Mouse (Mus musculus) urinary bladder, postnatal 10 days (tissue): ENCODE results near the gene Bzw2.

ENCODE experiments used
- DNase-seq: peaks from one replicate; pipeline ENCODE4 v3.0.0; 2022; ENCODE audit warnings: low spot score

Gene Bzw2

DNA sequence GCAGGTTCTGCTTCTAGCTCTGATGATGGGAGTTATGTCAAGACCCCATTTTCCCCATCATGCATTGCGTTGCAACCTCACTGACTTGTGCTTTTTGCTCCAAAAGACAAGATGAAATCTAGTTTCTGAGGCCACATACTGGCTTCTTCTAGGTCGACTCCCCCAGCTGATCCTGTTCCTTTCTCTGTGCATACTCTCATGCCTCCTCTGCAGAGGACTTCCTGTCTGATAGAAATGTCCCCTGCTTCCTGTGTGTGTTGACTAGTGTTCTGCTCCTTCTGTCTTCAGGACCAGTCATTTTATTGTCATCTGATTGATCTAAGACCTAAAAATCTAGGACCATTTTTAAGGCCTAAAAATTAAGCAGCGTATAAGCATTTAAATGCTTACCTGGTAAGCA is 22.5 kb downstream of the Bzw2 start:
- no peak for DNase-seq

DNA sequence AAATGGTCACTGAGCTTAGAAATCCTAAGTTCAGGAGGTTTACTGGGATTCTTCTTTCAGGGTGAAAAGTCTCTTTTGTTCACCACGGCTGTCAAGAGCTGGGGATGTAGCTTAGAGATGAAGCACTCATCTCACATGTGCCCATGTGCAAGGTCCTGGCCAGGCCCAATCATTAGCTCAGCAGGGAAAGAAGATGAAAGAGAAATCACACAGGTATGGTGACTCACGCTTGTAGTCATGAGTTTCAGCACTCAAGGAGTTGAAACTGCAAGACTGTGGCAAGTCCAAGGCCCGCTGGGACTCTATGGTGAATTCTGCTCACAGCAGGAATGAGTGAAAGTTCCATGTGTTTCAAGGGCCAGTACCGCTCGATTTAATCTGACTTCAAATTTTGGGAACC is 23.8 kb downstream of the Bzw2 start:
- DNase-seq: no peak

GRCm38 (mm10) chr12:36133547-36133946 is 24.3 kb downstream of the Bzw2 start:
- DNase-seq: no peak

- no peak for DNase-seq
These were observed 25.2 kb downstream of the Bzw2 start for GRCm38 (mm10) chr12:36132668-36133067.

DNA sequence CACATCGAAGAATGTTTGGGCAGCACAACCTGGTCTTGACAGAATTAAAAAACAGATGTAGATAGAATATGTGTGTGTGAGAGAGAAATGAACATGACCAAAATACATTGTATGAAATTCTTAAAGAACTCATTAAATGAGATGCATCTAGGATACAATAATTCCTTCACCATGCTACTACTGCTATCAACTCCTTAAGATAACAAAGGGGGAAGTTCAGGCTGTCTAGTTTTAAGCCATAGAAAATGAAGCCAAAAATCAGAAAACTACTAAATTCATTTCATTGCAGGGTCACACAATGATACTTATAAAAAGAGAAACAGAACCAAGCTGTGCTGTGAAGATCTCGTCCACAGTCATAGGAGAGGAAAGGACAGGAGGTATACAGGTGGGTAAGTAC is 25.6 kb downstream of the Bzw2 start:
- no peak for DNase-seq

DNA sequence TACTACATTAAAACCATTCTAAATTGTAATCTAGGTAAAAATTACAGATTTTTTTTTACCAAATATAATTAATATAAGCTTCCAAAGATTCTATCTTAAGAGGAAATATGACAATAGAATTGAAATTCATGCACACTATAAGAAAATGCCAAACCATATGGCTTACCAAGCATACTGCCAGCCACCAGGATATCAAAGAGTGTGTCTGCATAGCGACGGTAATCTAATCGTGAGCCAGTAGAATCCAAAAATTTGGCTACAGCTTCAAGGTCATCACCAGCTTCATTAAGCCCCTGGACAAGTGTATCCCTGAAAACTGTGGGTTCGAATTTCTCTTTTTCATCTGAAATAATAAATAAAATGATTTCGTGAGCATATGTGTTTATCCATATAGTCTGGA is 28.1 kb downstream of the Bzw2 start:
- no peak for DNase-seq

- no peak for DNase-seq
These were observed 31.8 kb downstream of the Bzw2 start for GRCm38 (mm10) chr12:36126049-36126448.

GRCm38 (mm10) chr12:36119244-36119643 is 38.6 kb downstream of the Bzw2 start:
- no peak for DNase-seq

DNA sequence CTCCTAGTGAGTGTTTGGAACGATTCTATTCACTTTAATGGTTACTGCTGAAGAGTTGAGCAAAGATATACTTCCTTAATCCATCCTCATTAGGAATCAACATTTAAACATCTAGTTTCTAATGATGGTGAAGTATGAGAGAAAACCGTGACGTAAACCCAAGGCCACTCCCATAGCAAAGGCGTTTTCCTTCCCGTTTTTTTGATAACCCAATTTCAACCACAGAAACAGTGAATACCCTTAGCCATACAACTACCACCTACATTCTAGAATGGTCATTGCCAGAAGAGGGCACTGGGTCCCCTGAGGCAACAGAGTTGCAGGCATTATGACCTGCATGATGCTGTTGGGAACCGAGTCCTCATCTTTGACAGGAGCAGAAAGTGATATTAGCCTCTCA is 40.7 kb downstream of the Bzw2 start:
- no peak for DNase-seq

DNA sequence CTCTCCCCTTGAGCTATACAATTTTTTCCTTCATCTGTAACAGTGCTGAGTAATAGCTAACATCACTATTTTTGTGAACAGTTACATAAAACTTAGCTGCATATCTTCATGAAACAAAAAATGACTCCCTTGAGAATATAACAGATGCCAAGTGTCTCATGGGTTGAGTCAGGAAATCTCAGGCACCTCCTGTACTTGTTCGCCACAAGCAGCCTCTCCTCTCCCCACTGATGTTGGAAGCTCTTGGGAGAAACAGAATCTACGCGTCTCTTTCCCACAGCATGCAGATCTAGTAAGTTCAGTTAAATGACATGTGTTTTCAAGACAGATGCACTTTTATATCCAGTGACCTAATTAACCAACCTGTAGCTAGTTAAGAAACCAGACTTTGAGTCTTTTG is 45.8 kb downstream of the Bzw2 start:
- no peak for DNase-seq

GRCm38 (mm10) chr12:36111110-36111509 is 46.8 kb downstream of the Bzw2 start:
- no peak for DNase-seq

DNA sequence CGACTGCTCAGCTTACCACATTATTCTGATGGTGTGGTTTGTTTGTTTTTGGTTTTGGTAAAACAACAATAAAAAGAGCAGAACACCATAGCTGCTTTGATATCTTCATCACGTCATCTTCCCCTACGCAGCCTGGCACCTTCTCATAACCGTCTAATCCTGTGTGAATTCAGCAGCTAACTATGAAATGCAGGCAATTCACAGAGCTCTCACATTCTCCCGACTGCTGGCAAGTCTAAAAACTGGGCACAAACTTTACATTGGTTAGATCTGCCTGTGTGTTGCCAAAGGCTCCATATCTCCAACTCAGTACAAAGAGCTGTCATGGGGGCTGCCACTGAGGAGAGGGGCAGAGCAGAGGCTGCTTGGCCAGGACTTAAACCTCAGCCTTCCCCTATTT is 47.4 kb downstream of the Bzw2 start:
- DNase-seq: no peak

GRCm38 (mm10) chr12:36108442-36108841 is 49.4 kb downstream of the Bzw2 start:
- DNase-seq: no peak

GRCm38 (mm10) chr12:36103592-36103910 is 54.3 kb downstream of the Bzw2 start:
- no peak for DNase-seq

DNA sequence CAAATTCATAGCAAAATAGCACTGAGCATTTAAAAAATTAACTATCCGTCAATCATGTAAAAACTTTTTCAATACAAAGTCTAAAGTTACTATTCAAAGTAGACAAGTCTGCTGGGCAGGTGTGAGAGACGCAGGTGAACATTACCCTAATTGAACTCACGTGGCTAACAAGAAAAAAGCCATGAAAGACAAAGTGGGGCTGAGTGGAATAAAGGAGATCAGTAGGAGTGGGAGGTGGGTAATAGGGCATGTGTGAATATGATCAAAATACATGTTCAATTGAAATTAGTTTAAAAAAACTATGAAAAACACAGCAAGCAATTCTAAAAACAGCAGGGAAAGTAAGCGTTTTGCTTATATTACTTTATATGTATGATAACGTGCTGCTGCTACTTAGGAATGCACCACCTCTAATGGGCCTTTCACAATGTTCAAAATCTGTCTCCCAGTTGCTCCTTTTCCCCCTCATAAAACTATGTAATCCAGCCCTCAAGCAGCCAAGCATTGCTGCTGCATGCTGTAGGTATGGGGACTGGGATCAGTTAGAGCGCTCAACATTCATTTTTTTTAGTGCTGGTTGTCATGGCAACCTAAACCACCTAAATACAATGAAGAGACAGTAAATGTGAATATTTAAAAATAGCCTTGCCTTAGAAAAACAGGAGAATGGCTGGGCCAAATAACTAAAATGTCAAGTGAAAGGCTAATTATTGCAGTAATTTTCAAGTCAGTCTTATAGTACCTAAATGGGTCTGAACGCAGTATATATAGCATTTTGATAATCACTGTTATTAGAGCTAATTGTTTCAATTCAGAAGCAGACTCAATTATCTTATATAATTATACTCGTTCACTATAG is 54.9 kb downstream of the Bzw2 start:
- DNase-seq: no peak

DNA sequence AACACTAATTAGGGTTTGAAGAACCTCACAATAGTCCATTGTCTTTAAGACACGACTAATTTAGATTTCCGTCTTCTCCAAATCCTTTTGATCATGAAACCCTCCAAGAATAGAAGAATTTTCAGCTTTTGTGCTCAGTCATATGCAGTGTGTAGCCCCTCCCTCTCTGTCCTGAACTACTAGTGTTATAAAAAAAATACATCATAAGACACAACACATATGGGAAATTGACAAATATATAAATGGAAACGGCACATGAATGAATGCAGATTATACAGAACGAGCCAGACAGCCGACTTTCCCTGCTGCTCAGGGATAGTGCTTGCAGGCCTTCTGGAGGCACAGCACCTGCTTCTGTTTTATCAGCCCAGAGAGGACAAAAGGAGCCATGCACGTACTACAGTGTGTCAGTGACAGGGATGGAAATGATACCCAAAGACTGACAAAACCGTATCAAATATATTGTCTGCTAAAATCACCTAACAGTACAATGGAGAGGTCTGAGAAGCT is 62.5 kb downstream of the Bzw2 start:
- no peak for DNase-seq

DNA sequence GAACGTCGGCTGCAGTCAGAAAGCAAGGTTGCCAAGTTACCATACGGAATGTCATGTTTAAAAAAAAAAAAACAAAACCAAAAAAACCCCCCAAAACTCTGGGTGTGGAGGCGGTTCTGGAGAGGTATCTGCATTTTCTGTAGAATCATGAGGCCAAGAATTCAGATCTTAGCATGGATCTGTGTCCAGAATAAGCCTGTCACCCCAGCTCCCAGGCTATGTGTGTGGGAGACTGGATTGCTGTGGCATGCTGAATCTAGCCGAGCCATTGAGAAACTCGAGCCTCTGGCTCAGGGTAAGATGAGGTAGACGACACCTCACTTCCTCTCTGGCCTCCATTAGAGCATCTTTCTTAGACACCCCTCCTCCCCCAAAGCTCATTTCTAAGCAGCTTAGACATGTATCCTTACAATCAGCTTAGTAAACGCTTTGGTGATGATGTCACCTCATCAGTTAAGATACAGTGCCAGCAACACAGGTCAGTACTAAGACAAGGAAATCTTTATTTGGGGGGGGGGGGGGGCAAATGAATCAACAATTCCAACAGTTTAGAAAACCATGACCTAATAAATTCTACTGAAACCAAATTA is 64.7 kb downstream of the Bzw2 start:
- no peak for DNase-seq

DNA sequence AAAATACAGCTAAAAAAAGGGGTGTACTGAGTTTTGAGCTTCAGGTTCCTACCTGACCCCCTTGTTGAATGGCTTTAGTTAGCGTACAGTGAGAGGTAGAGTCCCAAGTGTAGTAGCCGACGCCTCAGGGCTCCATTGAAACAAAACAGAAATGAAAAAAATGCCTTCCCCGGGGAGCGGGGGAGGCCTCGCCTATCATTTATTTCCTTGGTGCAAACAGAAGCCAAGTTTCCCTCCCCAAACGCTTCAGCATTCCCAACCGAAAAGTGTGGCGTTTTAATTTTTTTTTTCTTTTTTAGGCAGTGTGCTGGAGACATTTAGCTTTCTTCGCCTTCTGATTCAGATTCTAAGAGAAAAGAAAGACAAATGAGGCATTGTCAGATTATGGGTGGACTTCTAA is 65.9 kb downstream of the Bzw2 start:
- no peak for DNase-seq

DNA sequence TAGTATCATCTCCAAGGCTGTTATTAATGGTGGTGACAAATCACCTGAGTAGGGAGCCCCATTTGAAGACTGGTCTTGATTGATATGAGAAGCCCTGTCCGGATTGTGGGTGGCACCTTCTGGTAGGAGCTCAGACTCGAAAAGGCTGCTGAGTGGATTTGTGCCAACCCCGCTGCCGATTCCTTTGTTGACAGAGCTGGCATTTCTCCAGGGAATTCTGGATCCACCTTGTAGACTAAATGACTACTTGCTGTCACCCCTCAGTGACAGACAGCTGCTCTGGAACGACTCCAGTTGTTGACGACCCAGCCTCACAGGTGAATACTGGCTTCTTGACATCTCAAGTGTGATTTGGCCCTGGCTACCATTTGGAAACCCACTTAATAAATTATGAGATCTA is 68.7 kb downstream of the Bzw2 start:
- no peak for DNase-seq

GRCm38 (mm10) chr12:36088804-36089203 is 69.1 kb downstream of the Bzw2 start:
- DNase-seq: no peak

- DNase-seq: no peak
These were observed 72.5 kb downstream of the Bzw2 start for GRCm38 (mm10) chr12:36085380-36085779.

- no peak for DNase-seq
These were observed 79.6 kb downstream of the Bzw2 start for GRCm38 (mm10) chr12:36078101-36078899.

DNA sequence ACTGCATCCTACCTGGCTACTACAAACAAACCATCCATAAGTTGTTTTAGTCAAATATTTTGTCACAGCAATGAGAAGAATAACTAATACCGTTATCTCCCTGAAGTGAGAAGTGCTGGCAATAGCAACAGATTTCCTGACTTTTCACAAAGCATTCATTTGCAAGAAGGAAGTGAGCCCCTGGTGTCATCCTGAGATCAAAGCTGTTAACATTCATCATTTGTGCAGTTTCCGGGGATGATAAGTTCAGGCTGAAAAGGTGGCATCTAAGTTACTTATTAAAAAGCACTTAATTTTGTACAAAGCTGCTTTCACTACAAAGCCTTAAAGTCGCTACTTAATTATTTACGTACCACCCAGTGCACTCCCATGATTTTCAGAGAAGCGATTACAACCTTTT is 85.0 kb downstream of the Bzw2 start:
- DNase-seq: no peak
